7 mouse cellular contexts compared by ENCODE assay signal in genomic region chr5:8057018-8057323, GRCm38 (mm10). TPM values are rescaled to one million over a fixed set of nuclear protein-coding genes. Genes with fewer than 3 reads are reported as not detected.
A peak's percentile ranks its signal among the peaks of the same experiment; 100 is the strongest.
DNase-seq lines count a peak whose midpoint lies in the region; ATAC-seq and TF ChIP-seq lines count a peak whose summit lies in the region.

No protein-coding gene starts in this region.

- H3K9ac ChIP-seq in neural tube, embryonic 11.5 days (ENCODE audit: low read length), result peak overlapping the region; percentile 86
- H3K9ac ChIP-seq in kidney, postnatal 0 days (ENCODE audit: low read depth, low read length), result peak overlapping the region; percentile 79
- peak overlapping the region; percentile 86; the same call in 1 of the 2 replicates for H3K9ac ChIP-seq in neural tube, embryonic 12.5 days

- no peak overlapping the region for H3K27ac ChIP-seq in neural tube, embryonic 11.5 days (ENCODE audit: low read depth, low read length)
- H3K27ac ChIP-seq in embryonic fibroblast, embryonic 13.5 days (ENCODE audit: insufficient read depth, low read length), result no peak overlapping the region
- H3K27ac ChIP-seq in kidney, postnatal 0 days, result peak overlapping the region; percentile 96
- H3K27ac ChIP-seq in neural tube, embryonic 12.5 days, result no peak overlapping the region

- H3K9me3 ChIP-seq in neural tube, embryonic 11.5 days (ENCODE audit: control insufficient read depth, low read length), result no peaks in the 10 kb centered on the region
- no peaks in the 10 kb centered on the region for H3K9me3 ChIP-seq in kidney, postnatal 0 days (replicated peaks; ENCODE audit: low read length)
- no peaks in the 10 kb centered on the region for H3K9me3 ChIP-seq in neural tube, embryonic 12.5 days

- TF ChIP-seq POLR2A in embryonic fibroblast, embryonic 13.5 days (IDR thresholded peaks at IDR 0.05; ENCODE audit: low read depth, low read length), result no peak

- peak overlapping the region; percentile 67 for H3K4me2 ChIP-seq in neural tube, embryonic 11.5 days (ENCODE audit: low read depth)
- peak overlapping the region; percentile 69 for H3K4me2 ChIP-seq in kidney, postnatal 0 days (ENCODE audit: low read length)
- peak overlapping the region; percentile 62 for H3K4me2 ChIP-seq in neural tube, embryonic 12.5 days (replicated peaks)

- no peaks in the 10 kb centered on the region for H3K36me3 ChIP-seq in neural tube, embryonic 11.5 days (ENCODE audit: control insufficient read depth, insufficient read depth, low read length)
- H3K36me3 ChIP-seq in kidney, postnatal 0 days (ENCODE audit: insufficient read depth, low read length), result peaks cover 13% of the 10 kb centered on the region
- no peaks in the 10 kb centered on the region for H3K36me3 ChIP-seq in neural tube, embryonic 12.5 days

- peak; percentile 15; the same call in 1 of the 2 replicates for ATAC-seq in neural tube, embryonic 11.5 days (ENCODE audit: insufficient read depth, low FRiP score, low TSS enrichment)
- no peak for ATAC-seq in kidney, postnatal 0 days (replicated peaks; ENCODE audit: low FRiP score, low read depth)
- ATAC-seq in neural tube, embryonic 12.5 days (ENCODE audit: low FRiP score, low read depth), result peak; percentile 34

- no peaks in the 10 kb centered on the region for H3K4me1 ChIP-seq in neural tube, embryonic 11.5 days (ENCODE audit: control insufficient read depth, insufficient read depth, low read length)
- H3K4me1 ChIP-seq in embryonic fibroblast, embryonic 13.5 days (ENCODE audit: control insufficient read depth, insufficient read depth, low read length), result peaks cover 13% of the 10 kb centered on the region
- H3K4me1 ChIP-seq in kidney, postnatal 0 days (replicated peaks; ENCODE audit: insufficient read depth, low read length), result 0 out of 2 replicates have a peak, but pooled peaks cover 6% of the 10 kb centered on the region
- H3K4me1 ChIP-seq in neural tube, embryonic 12.5 days, result peaks cover 5% of the 10 kb centered on the region; the same call in 1 of the 2 replicates

- peak overlapping the region; percentile 73 for H3K4me3 ChIP-seq in neural tube, embryonic 11.5 days (ENCODE audit: low read depth, low read length)
- H3K4me3 ChIP-seq in embryonic fibroblast, embryonic 13.5 days (ENCODE audit: insufficient read depth, low read length), result peak overlapping the region; percentile 95
- peak overlapping the region; percentile 61 for H3K4me3 ChIP-seq in kidney, postnatal 0 days (replicated peaks; ENCODE audit: low read depth, low read length)
- peak overlapping the region; percentile 57 for H3K4me3 ChIP-seq in neural tube, embryonic 12.5 days

- DNase-seq in neural tube, embryonic 11.5 days (ENCODE audit: low spot score), result no peak
- no peak for DNase-seq in neural tube, embryonic 10.5 days (ENCODE audit: extremely low spot score, low spot score)
- no peak for DNase-seq in kidney, postnatal 0 days (ENCODE audit: low spot score)
- no peak for DNase-seq in right cerebral cortex, postnatal 36 days (ENCODE audit: low spot score in 2 of 2)
- DNase-seq in cerebellum, adult 11 months, result no peak

- no peak for TF ChIP-seq CTCF in embryonic fibroblast, embryonic 13.5 days (IDR thresholded peaks at IDR 0.05; ENCODE audit: borderline replicate concordance, insufficient read depth, low read length)
- no peak for TF ChIP-seq CTCF in kidney, postnatal 0 days (IDR thresholded peaks at IDR 0.05; ENCODE audit: low read depth)

- no peaks in the 10 kb centered on the region for H3K27me3 ChIP-seq in neural tube, embryonic 11.5 days (ENCODE audit: control insufficient read depth, insufficient read depth, low read length)
- H3K27me3 ChIP-seq in kidney, postnatal 0 days (ENCODE audit: insufficient read depth, low read length), result no peaks in the 10 kb centered on the region
- no peaks in the 10 kb centered on the region for H3K27me3 ChIP-seq in neural tube, embryonic 12.5 days (replicated peaks)

- 52% methylated on average over 5 of the region's 5 CpGs for WGBS in neural tube, embryonic 11.5 days
- WGBS in kidney, postnatal 0 days, result 22% methylated on average over 5 of the region's 5 CpGs
- WGBS in neural tube, embryonic 12.5 days, result 56% methylated on average over 5 of the region's 5 CpGs

RNA-seq across cellular contexts. Expression of gene Sri, which starts 11.1 kb away (rescaled TPM):
- 169 and 171 TPM in 2 replicates for polyA plus RNA-seq in neural tube, embryonic 11.5 days (2014; fragmentation: Nextera tagmentation; extraction: Ambion mirVana)
- polyA plus RNA-seq in embryonic fibroblast, embryonic 13.5 days (2011; ENCODE audit: insufficient read length, low read depth, missing spikeins), result 134 and 184 TPM in 2 replicates
- polyA plus RNA-seq in kidney, postnatal 0 days (2015; fragmentation: Nextera tagmentation; extraction: Ambion mirVana), result 397 and 407 TPM in 2 replicates
- 164 and 171 TPM in 2 replicates for polyA plus RNA-seq in neural tube, embryonic 12.5 days (2016; fragmentation: Nextera tagmentation; extraction: Ambion mirVana)
